Mouse (Mus musculus): ENCODE results near the gene Gm17521. TPM values are rescaled to one million over a fixed set of nuclear protein-coding genes. Genes with fewer than 3 reads are reported as not detected.
"Not testable (repeated sequence)": the region's sequence is repeated elsewhere in the genome, so short reads cannot be mapped to it uniquely, and the experiment has no call there.

Gm17521 gene
- not detected in 2 replicates for polyA plus RNA-seq (2014; fragmentation: Nextera tagmentation; extraction: Ambion mirVana)

DNA sequence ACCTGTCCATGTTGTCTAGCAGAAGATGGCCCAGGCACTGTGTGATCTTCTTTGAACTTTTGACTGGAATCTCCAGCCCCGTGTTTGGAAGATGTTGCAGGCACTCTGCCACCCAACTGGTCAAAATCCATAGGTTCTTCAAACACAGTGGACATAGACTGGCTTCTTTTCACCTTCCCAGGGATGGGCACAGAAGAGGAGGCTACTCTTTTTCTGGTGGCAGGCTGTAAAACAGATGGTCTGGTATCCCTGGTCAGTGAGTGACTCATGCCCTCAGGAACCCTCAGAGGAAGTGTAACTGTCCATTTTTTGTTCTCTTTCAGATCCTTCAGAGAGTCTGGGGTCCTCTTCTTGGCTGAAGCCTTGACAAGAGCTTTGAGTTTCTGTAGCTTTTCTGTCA is at the start of gene Gm17521:
TSS of gene Gm17521 (minus strand) at position 101 of the 400 bp plus-strand sequence.
- H3K36me3 ChIP-seq (ENCODE audit: control insufficient read depth, insufficient read depth, low read length); H3K9me3 ChIP-seq (ENCODE audit: control insufficient read depth, low read length); H3K9ac ChIP-seq (ENCODE audit: low read depth, low read length); ATAC-seq (ENCODE audit: low FRiP score, low TSS enrichment); H3K4me3 ChIP-seq (ENCODE audit: low read length); H3K27ac ChIP-seq (ENCODE audit: low read depth, low read length); H3K4me1 ChIP-seq (ENCODE audit: control insufficient read depth, insufficient read depth, low read length); H3K27me3 ChIP-seq (ENCODE audit: control insufficient read depth, insufficient read depth, low read length); H3K4me2 ChIP-seq (replicated peaks; ENCODE audit: low read depth, low read length): not testable (repeated sequence)
- WGBS: 79% methylated on average over 1 of the region's 1 CpGs

DNA sequence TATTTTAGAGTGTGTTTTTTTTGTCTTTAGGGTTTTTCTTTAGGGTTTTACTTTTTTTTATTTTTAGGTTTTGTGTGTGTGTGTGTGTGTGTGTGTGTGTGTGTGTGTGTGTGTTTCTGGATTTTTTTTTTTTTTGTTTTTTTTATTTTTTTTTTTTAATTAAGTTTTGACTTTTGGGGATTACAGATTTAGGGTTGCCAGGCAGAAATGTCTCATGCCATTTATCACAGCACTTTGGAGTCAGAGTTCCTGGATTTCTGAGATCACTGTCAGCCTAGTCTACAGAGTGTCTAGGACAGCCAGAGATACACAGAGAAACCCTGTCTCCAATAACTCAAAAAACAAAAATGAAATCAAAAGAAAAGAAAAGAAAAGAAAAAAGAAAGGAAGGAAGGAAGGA is 14.5 kb upstream of the Gm17521 start:
- no peaks in the 10 kb centered on the region for H3K9me3 ChIP-seq (ENCODE audit: control insufficient read depth, low read length)
- H3K27ac ChIP-seq (ENCODE audit: low read depth, low read length): no peak overlapping the region
- no peak overlapping the region for H3K4me3 ChIP-seq (ENCODE audit: low read length)
- no peaks in the 10 kb centered on the region for H3K36me3 ChIP-seq (ENCODE audit: control insufficient read depth, insufficient read depth, low read length)
- no peaks in the 10 kb centered on the region for H3K27me3 ChIP-seq (ENCODE audit: control insufficient read depth, insufficient read depth, low read length)
- H3K9ac ChIP-seq (ENCODE audit: low read depth, low read length): no peak overlapping the region
- no peak overlapping the region for H3K4me2 ChIP-seq (replicated peaks; ENCODE audit: low read depth, low read length)
- no peak for ATAC-seq (ENCODE audit: low FRiP score, low TSS enrichment)
- no peaks in the 10 kb centered on the region for H3K4me1 ChIP-seq (ENCODE audit: control insufficient read depth, insufficient read depth, low read length)

DNA sequence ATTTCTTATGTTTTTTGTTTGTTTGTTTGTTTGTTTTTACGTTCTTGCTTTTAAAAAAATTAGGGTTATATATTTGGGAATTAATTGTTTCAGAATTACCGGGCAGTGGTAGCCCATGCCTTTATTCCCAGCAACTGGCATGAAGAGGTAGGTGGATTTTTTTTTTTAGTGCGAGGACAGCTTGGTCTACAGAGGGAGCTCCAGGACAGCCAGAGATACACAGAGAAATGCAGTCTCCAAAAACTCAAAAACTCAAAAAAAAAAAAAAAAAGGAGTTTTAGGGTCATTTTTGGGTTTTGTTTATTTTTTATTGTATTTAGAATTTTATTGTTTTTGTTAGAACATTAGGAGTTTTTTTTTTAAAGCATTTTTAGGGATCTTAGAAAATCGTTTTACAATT is 14.0 kb upstream of the Gm17521 start:
- no peaks in the 10 kb centered on the region for H3K9me3 ChIP-seq (ENCODE audit: control insufficient read depth, low read length)
- H3K4me2 ChIP-seq (replicated peaks; ENCODE audit: low read depth, low read length): no peak overlapping the region
- no peak overlapping the region for H3K9ac ChIP-seq (ENCODE audit: low read depth, low read length)
- H3K36me3 ChIP-seq (ENCODE audit: control insufficient read depth, insufficient read depth, low read length): no peaks in the 10 kb centered on the region
- H3K27ac ChIP-seq (ENCODE audit: low read depth, low read length): no peak overlapping the region
- 75% methylated on average over 4 of the region's 4 CpGs for WGBS
- no peaks in the 10 kb centered on the region for H3K4me1 ChIP-seq (ENCODE audit: control insufficient read depth, insufficient read depth, low read length)
- no peak for ATAC-seq (ENCODE audit: low FRiP score, low TSS enrichment)
- no peak overlapping the region for H3K4me3 ChIP-seq (ENCODE audit: low read length)
- no peaks in the 10 kb centered on the region for H3K27me3 ChIP-seq (ENCODE audit: control insufficient read depth, insufficient read depth, low read length)

Other genes starting within 250 kb of the Gm17521 start
- gene Cldn34c1, start 73.8 kb upstream of the Gm17521 start, polyA plus RNA-seq (2014; fragmentation: Nextera tagmentation; extraction: Ambion mirVana): 14.0 and 20.2 TPM in 2 replicates
- gene Srsx, start 192.8 kb upstream of the Gm17521 start, polyA plus RNA-seq (2014; fragmentation: Nextera tagmentation; extraction: Ambion mirVana): not detected in 2 replicates
- not detected in 2 replicates for gene Gm17577, start 217.2 kb upstream of the Gm17521 start, polyA plus RNA-seq (2014; fragmentation: Nextera tagmentation; extraction: Ambion mirVana)

Measured in kidney, embryonic 14.5 days (tissue).